Mouse (Mus musculus): ENCODE results near the gene Cyp1b1. TPM values are rescaled to one million over a fixed set of nuclear protein-coding genes. Genes with fewer than 3 reads are reported as not detected.

Cyp1b1 gene
- polyA plus RNA-seq, 1 experiment from 2014 or later = 9.2 TPM

DNA sequence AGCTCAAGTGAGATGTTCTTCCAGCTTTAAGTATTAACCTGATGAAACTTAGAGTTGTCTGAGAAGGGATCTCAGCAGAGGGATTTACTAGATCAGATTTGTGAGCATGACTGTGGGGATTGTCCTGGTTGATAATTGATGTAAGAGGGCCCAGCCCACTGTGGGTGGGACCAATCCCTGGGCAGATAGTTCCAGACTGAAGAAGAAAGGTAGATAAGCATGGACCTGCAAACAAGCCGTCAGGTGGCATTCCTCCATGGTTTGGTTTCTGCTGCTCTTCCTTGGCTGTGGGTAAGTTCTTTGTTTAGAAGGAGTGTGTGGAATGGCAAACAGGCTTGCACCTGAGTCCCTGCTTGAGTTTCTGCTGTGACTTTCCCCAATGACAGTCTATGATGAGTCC is 61.7 kb downstream of the Cyp1b1 start:
- no peak overlapping the region for H3K4me2 ChIP-seq (ENCODE audit: low read length)
- H3K4me1 ChIP-seq (ENCODE audit: control insufficient read depth, insufficient read depth, low read length) = no peaks in the 10 kb centered on the region
- WGBS = 89% methylated on average over 1 of the region's 1 CpGs
- H3K4me3 ChIP-seq (replicated peaks; ENCODE audit: low read depth, low read length) = no peak overlapping the region
- H3K36me3 ChIP-seq (ENCODE audit: control insufficient read depth, insufficient read depth, low read length) = no peaks in the 10 kb centered on the region
- no peaks in the 10 kb centered on the region for H3K27me3 ChIP-seq (ENCODE audit: control insufficient read depth, insufficient read depth, low read length)
- DNase-seq = no peak
- H3K9me3 ChIP-seq (ENCODE audit: control insufficient read depth, low read length) = no peaks in the 10 kb centered on the region
- H3K27ac ChIP-seq (replicated peaks; ENCODE audit: low read depth, low read length) = no peak overlapping the region
- no peak overlapping the region for H3K9ac ChIP-seq (replicated peaks; ENCODE audit: low read length)
- ATAC-seq (ENCODE audit: low FRiP score, low TSS enrichment) = no peak

Other genes starting within 250 kb of the Cyp1b1 start
- gene Rmdn2, start 103.2 kb downstream of the Cyp1b1 start, polyA plus RNA-seq (2014; fragmentation: Nextera tagmentation; extraction: Ambion mirVana) = 7.7 and 8.8 TPM in 2 replicates
- 30.3 and 37.6 TPM in 2 replicates for gene Atl2, start 181.1 kb upstream of the Cyp1b1 start, polyA plus RNA-seq (2014; fragmentation: Nextera tagmentation; extraction: Ambion mirVana)